Mouse (Mus musculus) cerebellum, adult 9-11 months (tissue): Measurements from ENCODE around the gene Adora2a.
"Not testable (repeated sequence)": the region's sequence is repeated elsewhere in the genome, so short reads cannot be mapped to it uniquely, and the experiment has no call there.

ENCODE experiments used
- DNase-seq: peaks from one replicate; pipeline ENCODE4 v3.0.0; 2022

The Adora2a gene

DNA sequence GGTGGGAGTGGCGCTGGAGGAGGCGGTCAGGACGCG, at the start of gene Adora2a:
TSS of gene Adora2a (plus strand) at position 6 of the 36 bp plus-strand sequence.
- no peak for DNase-seq

DNA sequence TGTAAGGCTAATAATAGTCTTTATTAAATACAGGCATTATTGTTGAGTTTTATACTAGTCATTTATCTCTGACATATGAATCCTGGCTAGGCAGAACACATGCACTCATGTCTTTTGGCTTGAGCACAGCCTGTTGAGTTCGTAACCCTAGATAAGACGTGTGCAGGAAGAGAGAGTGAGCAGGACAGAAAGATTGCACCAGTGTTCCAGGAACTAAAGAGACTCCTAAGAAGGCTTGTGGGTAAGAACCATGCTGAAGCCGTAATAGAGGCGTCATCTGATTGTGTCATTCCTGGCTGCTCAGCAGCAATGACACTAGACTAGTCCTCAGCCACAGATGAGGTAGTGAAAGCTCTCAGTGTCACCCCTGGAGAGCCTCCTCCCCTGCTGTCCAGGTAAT, 43.7 kb upstream of the Adora2a start:
- no peak for DNase-seq

DNA sequence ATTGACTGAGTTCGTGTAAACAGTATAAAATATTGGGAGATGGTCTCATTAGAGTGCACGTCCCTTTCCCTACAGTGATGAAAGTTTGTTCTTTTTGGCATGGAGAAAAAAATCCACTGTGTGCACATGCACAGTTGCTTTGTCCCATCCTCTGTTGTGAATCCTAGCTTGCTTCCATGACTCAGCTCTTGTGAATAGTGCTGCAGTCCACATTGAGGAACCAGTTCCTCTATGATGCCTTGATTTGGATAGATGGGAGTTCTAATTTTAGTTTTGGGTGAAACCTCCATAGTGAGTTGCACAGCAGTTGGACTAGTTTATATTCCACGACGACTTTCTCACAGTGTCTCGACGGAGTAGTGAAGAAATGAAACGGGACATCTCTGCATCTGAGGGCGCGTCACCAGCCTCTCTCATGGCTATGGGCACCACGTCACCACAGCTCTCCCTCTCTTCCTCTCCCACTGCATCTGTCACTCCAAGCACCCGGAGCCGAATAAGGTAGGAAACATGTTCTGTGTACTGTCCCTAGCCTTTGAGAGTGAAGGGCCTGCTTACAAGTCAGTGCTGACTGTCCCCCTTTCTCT, 40.2 kb upstream of the Adora2a start:
- no peak for DNase-seq

DNA sequence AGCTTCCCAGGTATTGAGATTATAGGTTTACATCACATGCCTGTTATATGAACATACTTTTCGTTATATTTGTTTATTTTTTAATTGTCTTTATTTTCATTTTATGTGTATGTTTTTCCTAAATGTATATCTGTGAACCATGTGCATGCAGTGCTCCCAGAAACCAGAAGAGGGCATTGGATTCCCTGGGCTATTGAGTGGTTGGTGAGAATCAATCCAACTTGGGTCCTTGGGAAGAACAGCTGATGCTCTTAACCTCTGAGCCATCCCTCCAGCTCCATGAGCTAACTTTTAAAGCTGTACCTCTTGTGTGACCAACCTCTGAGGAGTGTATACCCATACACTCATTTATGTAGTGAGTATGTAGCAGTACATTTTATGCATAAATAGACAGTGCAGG, 39.2 kb upstream of the Adora2a start:
- DNase-seq, result no peak

DNA sequence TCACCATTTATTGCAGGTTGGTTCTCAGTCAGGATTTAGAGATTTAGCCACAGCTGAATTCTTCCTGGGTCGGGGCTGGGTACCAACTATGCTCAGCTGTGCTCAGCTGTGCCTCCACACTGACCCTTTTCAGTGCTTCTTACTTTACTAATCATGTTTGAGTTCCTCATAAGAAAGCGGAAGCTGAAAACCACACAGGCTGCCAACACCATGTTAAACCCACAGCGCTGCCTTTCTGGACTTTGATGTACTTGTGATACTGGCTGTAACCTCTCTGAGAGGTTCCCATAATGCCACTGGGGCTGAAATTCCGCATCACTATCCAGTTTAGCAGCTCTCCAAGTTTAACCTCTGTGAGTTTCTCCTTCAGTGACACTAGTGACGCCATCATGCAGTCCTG, 34.0 kb upstream of the Adora2a start:
- DNase-seq, result no peak

DNA sequence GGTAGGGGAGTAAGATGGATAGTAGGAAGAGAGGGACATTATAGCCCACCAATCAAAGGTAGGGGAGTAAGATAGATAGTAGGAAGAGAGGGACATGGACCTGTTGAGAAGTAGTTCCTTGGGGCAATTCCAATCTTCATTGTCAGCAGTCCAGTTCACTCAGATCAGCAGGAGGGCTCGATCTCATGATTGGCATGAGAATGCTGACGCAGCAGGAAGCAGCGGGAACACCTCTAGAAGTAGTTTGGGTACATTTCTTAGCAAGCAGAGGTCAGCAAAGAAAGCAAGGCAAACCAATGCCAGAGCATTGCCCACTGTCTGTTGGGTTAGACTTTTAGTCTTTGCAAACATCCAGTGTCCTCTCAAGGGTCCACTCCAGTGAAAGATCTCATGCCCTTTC, 32.9 kb upstream of the Adora2a start:
- no peak for DNase-seq

DNA sequence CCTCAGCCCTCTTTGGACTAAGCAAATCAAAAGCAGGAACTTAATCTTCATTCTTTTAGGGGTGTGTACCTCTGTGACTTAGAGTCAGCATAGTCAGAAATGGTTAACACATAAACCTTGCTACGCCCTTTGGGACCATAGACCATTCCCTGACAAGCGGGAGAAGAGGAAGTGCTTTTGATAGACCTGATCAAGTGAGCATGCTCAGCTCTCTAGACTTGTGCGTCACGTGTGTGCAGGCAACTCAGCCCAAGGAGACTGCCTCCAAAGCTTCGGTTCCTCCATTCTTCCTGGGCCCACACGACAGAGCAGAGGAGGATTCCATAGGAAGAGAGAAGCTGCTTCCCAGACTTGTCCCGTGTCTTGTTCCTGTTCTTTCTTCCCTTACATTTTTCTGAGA, 28.1 kb upstream of the Adora2a start:
- DNase-seq, result no peak

DNA sequence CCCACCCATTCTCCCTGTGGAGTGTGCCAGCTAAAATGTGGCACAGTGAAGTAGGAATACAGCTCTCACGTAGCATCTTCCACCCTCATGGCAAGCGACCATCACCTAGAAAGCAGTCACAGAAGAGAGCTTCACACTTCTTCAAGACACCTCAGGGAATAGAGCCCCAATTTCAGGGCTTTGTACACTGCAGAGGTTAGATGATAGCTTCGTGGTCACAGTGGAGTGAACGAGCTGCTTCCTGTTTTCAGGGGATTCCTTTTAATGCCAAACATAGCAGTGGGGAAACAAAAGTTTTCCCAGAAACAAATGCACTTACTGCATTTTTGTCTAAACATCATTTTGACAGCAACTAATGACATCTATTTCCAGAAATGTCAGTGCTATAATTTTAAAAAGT, 27.3 kb upstream of the Adora2a start:
- DNase-seq, result no peak

DNA sequence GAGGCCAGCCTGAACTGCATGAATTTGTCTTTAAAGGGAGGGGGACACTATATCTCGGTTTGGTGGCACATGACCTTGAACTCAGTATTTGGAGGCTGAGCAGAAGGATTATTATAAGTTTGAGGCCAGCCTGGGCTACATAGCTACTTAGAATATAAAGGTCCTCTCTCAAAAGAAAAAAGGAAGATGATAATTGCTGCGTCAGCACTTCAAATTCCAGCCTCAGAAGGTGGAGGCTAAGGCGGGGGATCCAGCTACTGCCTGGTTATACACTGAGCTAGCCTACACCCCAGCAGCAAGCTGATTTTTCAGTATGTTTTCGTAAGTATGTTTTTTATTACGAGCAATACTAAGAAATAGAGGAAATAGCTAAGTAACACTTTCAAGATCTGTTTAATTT, 26.0 kb upstream of the Adora2a start:
- DNase-seq, result no peak

DNA sequence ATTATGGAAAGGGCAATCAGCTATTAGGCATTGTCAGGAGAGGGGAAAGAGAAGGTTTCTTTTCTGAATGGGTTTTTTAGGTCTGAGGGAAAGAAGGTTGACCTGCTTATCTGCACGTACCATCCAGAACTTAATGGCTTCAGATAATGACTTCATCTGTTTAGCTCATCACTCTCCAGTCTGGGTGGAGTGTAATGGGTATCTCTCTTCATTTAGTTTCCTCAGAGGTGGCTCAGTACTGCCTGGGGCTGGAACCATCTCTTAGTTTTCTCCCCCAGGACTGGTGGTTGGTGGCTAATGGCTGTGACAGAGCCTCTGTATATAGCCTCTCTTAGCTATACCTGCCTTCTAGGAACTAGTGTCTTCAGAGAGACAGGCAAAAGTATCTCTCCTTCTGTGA, 25.3 kb upstream of the Adora2a start:
- no peak for DNase-seq

DNA sequence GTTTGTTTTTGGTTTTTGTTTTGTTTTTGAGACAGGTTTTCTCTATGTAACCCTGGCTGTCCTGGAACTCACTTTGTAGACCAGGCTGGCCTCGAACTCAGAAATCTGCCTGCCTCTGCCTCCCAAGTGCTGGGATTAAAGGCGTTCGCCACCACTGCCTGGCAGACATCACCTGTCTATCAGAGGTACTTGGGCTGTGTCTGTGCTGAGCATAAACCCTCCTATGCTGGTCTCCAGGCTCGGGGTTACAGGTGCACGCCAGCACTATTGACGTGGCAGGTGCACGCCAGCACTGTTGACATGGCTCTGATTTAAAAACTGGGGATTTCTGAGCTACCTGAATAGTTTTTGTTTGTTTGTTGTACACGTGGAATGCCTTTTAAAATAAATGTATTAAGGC, 24.5 kb upstream of the Adora2a start:
- not testable (repeated sequence) for DNase-seq

DNA sequence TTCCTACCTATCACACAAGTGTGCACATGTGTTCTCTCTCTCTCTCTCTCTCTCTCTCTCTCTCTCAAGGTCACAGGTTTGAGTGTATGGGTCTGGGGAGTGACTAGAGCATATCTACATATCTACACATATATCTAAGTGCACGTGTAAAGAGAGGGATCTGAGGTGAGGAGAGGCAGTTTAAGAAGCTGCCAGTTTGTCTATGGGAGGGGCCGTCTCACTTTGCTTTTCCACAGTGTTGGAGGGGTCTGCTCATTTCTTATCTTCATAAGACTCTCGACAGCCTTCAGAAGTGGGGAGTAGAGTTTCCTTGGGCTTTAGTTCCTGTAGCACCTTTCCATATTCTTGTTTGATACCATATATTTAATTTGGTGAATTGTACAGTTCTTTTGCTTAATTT, 23.4 kb upstream of the Adora2a start:
- no peak for DNase-seq

DNA sequence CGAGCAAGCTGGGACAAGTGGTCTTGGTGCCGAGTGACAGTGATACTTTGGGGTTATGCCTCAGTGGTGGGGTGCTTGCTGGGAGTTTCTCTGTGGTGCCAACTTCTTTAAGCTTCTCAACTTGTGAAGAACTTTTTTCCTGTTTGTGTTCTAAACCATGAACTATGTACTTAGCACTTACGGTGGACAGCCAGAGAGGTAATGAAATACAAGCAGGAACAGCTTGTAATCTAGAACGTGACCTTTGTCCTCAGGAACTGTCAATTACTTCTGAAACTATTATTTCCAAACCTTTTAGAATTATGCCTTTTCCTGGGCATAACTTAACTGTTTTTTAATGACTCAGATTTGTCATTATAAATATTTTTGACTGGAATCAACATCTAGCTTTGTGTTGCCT, 22.3 kb upstream of the Adora2a start:
- DNase-seq, result no peak

DNA sequence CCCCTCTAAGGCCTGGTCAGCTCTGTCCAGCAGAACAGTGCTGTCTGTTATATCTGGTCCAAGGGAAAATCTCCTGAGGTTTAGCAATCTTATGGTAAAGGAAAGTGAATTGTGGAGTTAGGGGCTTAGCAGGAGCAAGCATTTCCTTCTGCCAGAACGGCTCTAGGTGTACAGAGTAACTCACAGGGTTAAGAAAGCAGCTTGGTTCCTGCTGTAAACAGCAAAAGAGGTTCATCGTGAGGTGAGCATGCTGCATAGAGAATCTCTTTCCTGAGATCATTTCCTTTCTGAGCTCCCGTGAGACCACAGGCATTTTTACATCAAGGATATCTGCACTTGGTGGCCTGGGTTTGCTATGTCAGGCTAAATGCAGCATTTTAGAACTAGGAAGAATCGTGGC, 21.8 kb upstream of the Adora2a start:
- DNase-seq, result no peak

DNA sequence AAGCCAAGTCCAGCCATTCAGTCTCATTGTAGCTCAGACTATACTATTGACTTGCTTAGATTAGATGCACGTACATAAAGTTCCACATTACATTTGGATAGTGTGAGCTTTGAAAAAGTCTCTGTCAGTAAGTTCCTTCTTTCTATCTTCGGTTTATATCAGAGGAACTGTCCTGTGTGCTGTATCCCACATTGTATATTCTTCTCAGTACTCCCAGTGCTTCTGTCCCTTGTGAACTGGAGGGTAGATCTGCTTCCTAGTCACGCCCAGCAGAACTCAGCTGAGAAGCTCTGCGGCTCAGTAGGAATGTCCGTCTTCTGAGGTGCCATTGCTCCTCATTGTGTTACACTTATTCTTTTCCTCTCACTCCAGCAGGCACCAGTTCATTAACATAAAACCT, 18.1 kb upstream of the Adora2a start:
- no peak for DNase-seq

DNA sequence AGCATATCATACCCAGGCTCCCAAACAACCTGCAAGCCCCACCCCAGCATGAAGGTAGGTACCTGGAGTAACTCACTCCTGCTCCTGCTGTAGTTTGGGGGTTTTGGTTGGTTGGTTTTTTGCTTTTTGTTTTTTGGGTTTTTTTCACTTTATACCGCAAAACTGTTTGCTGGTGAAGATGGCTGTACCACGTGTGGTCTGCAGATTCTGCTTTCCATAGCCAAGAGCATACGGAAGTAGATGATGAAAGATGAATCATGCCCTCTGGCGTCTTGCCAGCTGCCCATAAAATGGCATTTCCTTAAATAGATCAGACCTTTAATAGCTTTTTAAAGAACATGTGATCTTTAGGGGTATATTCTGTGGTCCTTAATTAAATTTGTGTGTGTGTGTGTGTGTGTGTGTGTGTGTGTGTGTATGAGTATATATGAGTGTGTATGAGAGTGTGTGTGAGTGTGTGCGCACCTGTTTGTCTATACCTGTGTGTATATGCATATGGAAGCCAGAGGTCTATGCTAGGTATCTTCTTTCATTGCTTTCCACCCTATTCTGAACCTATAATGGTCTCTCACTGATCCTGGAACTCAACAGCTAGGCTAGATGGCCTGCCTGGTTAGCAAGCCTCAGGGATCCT, 16.8 kb upstream of the Adora2a start:
- peak; percentile 41 for DNase-seq

DNA sequence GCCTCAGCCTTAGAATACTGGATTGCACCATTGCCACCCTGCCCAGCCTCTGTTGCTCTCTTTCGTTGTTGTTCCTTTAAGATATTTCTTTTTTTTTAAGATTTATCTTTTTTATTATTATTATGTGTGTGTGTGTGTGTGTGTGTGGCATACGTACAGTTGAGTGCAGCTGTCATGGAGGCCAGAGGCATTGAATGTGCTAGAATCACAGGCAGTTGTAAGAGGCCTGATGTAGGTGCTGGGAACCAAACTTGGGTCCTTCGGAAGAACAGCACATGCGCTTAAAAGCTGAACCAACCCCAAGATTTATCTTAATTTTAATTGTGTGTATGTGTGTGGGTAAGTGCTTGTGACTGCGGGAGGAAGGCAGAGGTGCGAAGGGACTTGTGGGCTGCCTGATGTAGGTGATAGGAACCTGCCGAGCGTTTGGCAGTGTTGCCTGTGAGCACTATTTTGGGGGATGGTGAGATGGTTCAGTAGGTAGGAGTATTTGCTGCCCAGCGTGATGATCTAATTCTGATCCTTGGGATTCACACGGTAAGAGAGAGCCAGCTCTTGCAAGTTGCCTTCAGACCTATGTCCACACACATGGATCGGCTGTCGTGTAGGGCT, 15.4 kb upstream of the Adora2a start:
- no peak for DNase-seq

DNA sequence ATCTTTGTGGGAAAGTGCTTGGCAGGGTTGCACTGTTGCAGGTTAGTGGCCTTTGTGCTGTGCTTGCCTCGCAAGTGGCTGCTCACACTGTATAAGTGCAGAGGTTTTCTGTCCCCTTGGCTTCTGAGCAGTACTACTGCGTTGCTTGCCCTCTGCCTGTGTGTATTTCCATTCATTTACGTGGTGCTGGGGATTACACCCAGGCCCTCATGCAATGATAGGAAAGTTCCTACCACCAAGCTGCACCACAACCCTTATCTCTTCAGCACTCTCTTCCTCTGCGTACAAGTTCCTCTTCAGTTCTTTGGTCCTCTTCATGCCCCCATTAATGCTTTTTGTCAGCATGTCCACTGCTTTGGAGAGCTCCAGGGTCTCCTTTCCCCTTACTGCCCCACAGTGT, 14.7 kb upstream of the Adora2a start:
- DNase-seq, result no peak

DNA sequence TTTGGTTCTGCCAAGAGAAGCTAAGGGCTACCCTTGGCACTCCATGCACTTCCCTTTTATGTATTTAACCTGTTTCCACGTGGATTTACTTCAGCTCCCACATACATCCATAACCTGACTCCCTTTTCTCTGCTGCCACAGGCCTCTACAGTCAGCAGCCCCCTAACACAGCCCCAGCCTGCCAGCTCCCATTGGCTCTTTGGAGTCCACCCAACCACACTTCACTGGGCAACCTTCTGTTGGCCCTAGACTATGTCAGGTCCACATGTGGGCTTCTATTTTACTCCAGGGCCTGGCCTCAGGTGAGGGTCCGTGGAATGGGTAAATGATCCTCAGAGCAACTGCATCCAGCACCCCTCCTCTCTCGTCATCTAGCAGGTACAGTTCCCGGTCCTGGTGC, 14.1 kb upstream of the Adora2a start:
- no peak for DNase-seq

DNA sequence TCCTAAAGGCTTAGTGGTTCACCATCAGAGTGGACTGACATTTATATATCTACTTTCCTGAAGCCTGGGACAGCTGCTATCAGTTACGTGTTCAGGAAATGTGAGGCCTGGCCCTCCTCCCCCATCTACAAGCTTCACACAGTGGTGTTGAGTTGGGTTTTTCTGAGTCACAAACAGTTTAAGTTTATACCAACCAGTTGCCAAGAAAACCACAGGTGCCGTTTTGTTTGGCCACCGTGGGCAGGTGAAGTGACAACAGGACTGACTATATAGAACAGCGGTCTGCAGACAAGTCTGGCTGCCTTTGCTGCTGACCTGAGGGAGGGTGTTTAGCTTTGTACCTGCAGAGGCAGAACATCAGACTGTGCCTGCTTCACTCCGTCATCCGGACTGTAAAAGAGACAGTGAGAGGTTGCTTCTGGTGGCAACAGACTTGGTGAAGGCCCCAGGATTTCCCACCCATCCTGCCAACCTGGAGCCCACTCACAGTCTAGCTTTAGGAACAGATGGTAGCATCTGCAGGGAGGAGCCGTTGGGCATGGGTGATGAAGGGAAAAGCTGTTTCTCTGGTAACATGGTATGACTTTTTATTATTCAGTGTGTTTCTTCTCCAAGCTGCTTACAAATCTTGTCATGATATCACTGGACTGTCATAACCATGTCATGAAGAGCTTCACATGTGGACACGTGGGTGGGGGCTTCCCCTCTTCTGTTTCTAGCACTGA, 13.2 kb upstream of the Adora2a start:
- peak; percentile 62 for DNase-seq

DNA sequence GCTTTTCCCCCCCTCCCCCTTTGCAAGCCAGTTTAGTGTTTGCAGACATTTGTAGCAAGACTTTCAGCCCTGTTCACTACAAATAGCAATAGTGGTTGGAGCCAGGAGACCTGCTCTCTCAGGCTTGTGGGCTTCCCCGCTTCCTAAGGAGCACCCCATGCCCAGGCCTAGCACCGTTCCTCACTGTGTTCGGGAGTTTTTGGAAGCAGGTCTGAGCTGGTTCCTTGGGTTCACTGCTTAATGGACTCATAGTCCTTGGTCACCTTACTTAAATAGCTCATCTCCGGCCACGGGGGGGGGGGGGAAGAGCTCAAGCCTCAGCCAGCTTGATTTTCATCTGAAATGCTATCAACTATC, 12.7 kb upstream of the Adora2a start:
- DNase-seq, result no peak

DNA sequence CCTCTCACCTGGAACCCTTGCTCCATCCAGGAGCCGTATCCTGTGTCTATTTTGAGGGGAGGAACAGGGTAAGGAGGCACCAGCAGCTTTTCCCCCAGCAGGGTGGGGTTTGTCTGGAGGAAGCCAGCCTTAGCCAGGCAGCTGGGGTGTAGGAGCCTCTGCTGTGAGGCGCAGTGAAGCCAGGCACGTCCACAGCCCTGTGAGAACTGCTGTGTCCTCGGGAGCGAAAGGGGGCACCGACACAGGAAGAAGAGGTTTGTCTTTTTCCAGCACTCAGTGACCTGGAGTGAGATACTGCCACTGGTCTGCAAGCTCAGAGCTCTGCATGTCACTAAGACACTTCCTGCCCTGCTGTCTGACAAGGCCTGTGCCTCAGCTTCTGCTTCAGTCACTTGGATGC, 12.3 kb upstream of the Adora2a start:
- DNase-seq, result peak; percentile 34

DNA sequence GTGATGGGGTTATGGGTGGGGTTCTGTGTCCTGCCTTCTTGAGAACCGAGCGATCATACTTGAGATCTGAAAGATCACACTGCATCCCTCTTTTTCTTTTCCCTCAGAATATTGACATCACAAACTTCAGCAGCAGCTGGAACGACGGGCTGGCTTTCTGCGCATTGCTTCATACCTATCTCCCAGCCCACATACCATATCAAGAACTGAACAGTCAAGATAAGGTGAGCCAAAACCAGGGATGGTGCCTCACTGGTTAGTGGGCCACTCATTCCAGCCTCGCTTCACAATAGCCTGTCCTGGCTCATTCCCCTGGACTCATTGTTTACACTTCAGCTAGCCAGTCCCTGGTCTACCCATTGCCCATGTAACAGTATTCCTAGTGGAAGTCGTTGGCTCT, 9.5 kb upstream of the Adora2a start:
- DNase-seq, result no peak

DNA sequence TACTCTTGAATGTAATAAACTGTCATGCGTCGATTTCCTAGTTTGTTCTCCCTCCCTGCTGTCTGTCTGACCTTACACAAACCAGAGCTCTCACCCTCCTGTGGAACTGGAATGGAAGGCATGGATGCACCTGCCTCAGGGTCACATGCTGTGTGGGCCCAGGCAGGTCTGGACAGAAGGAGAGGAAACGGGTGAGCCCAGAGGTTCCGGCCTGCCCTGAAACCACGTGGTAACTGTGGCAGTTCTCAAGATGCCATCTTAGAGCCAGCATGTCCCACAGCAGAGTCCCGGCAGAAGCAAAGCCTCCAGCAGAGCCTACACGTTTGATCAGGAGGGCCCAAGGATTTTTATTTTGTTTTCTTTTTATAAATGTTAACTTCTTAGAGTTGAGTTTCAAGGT, 4.3 kb upstream of the Adora2a start:
- no peak for DNase-seq
